Mouse (Mus musculus) embryonic facial prominence, embryonic 14.5 days (tissue): ENCODE measurements around the gene Ephb2. TPM values are rescaled to one million over a fixed set of nuclear protein-coding genes. Genes with fewer than 3 reads are reported as not detected.
A peak's percentile ranks its signal among the peaks of the same experiment; 100 is the strongest.

Experiments used
- ATAC-seq: fragments of 200-750 bp; cut with Nextera tagmentation; 2 replicates; pipeline ENCODE4 v1.8.0; 2017; ENCODE audit warnings: low read depth, moderate number of reproducible peaks, moderate TSS enrichment
- DNase-seq: peaks from one replicate; pipeline ENCODE4 v3.0.0-alpha.2; 2015; ENCODE audit warnings: low spot score
- H3K27ac ChIP-seq: fragments of 300-500 bp; sonication (generic); replicated peaks from 2 replicates; pipeline ENCODE4 v1.5.1; 2014; ENCODE audit warnings: low read depth, mild to moderate bottlenecking, low read length, moderate library complexity
- H3K27me3 ChIP-seq: fragments of 300-500 bp; sonication (generic); replicated peaks from 2 replicates; pipeline ENCODE4 v1.6.1; 2014; ENCODE audit warnings: low read length; ENCODE audit not compliant: control insufficient read depth, insufficient read depth
- H3K36me3 ChIP-seq: fragments of 300-500 bp; sonication (generic); 2 replicates; pipeline ENCODE4 v1.6.1; 2014; ENCODE audit warnings: low read length, mixed read lengths; ENCODE audit not compliant: control insufficient read depth, insufficient read depth
- H3K4me1 ChIP-seq: fragments of 300-500 bp; sonication (generic); 2 replicates; pipeline ENCODE4 v1.6.1; 2014; ENCODE audit warnings: antibody characterized with exemption, low read length; ENCODE audit not compliant: control insufficient read depth, insufficient read depth
- H3K4me2 ChIP-seq: fragments of 300-500 bp; sonication (generic); 2 replicates; pipeline ENCODE4 v1.6.1; 2014; ENCODE audit warnings: low read depth, mild to moderate bottlenecking, low read length, moderate library complexity, mixed read lengths
- H3K4me3 ChIP-seq: fragments of 300-500 bp; sonication (generic); 2 replicates; pipeline ENCODE4 v1.5.1; 2014; ENCODE audit warnings: low read depth, mild to moderate bottlenecking, low read length
- H3K9ac ChIP-seq: fragments of 300-500 bp; sonication (generic); 2 replicates; pipeline ENCODE4 v1.6.1; 2014; ENCODE audit warnings: low read depth, mild to moderate bottlenecking, low read length, moderate library complexity, mixed read lengths
- H3K9me3 ChIP-seq: fragments of 300-500 bp; sonication (generic); 2 replicates; pipeline ENCODE4 v1.6.1; 2016; ENCODE audit warnings: low read length; ENCODE audit not compliant: control insufficient read depth
- WGBS: fragments of 180-500 bp; shearing (Covaris S2); extraction: QIAGEN DNeasy Blood & Tissue Kit; methylation state at CpG from one replicate; pipeline ENCODE4 v1.1.7; 2014; 5-methylcytosine and 5-hydroxymethylcytosine counted together
- polyA plus RNA-seq: library from polyadenylated mRNA; unstranded; fragments of >200 nt; fragmentation: Nextera tagmentation; extraction: Ambion mirVana; gene quantifications from 2 replicates; pipeline ENCODE4 v1.2.1, GENCODE M21; 2014

Gene Ephb2
- polyA plus RNA-seq, 1 experiment from 2014 or later = 14.9 TPM

- H3K27ac ChIP-seq = no peak overlapping the region
- no peak overlapping the region for H3K9ac ChIP-seq
- H3K27me3 ChIP-seq = no peaks in the 10 kb centered on the region
- no peak for DNase-seq
- no peak overlapping the region for H3K4me2 ChIP-seq
- H3K9me3 ChIP-seq = no peaks in the 10 kb centered on the region
- no peak for ATAC-seq
- 38% methylated on average over 11 of the region's 11 CpGs for WGBS
- H3K36me3 ChIP-seq = peaks cover 6% of the 10 kb centered on the region; the same call in 1 of the 2 replicates
- no peak overlapping the region for H3K4me3 ChIP-seq
- H3K4me1 ChIP-seq = peaks cover 25% of the 10 kb centered on the region
Observed at GRCm38 (mm10) chr4:136760882-136761281, 74.9 kb downstream of the Ephb2 start.

DNA sequence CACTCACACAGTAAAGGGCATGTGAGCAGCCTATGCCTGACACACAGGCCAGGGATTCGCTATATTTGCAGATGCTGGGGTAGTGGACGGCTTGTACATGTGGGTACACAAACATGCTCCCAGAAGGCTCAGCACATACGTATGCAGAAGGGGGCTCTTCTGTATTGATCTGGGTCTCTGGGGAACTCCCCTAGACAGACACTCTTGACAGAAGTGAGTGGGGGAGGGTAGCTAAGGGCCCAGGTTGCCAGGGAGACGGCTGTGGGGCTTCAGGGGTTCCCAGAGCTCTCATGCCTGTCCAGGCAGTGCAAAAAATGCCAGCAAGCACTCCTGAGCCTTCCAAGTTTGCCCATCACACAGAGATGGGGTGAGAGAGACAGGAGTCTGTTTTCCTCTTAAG is 78.7 kb downstream of the Ephb2 start:
- DNase-seq (no peak), ATAC-seq (no peak)
- Histone ChIP-seq H3K9ac (no peak overlapping the region), H3K4me1 (peaks cover 34% of the 10 kb centered on the region), H3K4me2 (no peak overlapping the region), H3K27me3 (no peaks in the 10 kb centered on the region), H3K27ac (no peak overlapping the region), H3K36me3 (peaks cover 6% of the 10 kb centered on the region; the same call in 1 of the 2 replicates), H3K9me3 (no peaks in the 10 kb centered on the region), H3K4me3 (no peak overlapping the region)
- 58% methylated on average over 4 of the region's 4 CpGs for WGBS

DNA sequence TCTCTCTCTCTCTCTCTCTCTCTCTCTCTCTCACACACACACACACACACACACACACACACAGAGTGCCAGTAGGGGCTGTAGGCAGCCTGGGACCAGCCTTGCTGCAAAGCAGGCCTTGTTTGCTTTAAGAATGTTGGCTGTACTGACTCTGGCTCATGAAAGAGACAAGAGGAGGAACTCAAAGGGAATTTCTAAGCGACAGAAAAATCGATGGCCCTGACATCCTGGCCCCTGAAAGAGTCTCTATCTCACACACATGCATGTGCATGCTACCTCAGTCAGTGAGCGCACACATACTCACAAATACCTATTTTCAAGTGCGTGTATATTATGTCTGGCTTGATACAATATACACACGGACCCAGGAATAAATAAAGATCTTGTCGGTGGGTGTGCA is 79.3 kb downstream of the Ephb2 start:
- ATAC-seq = no peak
- Histone ChIP-seq H3K9ac (no peak overlapping the region), H3K9me3 (no peaks in the 10 kb centered on the region), H3K36me3 (peaks cover 6% of the 10 kb centered on the region; the same call in 1 of the 2 replicates), H3K4me2 (no peak overlapping the region), H3K4me1 (peaks cover 30% of the 10 kb centered on the region), H3K27ac (no peak overlapping the region), H3K4me3 (no peak overlapping the region), H3K27me3 (no peaks in the 10 kb centered on the region)
- DNase-seq = no peak
- 47% methylated on average over 6 of the region's 6 CpGs for WGBS

DNA sequence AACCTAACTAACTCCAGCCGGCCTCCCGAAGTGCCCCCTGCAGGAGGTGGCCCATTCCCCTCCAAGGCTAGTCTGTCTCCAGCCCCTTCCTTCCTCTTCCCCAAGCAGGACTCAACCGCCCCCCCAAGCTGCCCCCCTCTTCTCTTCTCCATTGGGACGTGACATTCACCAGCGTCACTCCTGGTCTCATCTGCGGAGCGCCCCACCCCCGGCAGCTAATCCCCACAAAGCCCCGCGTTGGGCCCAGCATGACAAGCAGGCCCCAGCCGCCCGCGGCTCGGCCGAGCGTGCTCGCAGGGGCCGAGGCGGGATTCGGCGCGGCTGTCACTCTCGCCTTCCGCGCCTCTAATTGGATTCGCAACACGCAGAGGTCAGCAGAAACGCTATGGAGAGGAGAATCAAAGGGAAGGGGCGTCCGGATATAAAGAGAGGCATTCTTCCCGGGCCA is 80.4 kb downstream of the Ephb2 start:
- DNase-seq (peak; percentile 89), ATAC-seq (peak; percentile 70)
- Histone ChIP-seq H3K36me3 (peaks cover 6% of the 10 kb centered on the region; the same call in 1 of the 2 replicates), H3K9ac (peak overlapping the region; percentile 65), H3K4me1 (peaks cover 39% of the 10 kb centered on the region), H3K27ac (peak overlapping the region; percentile 72), H3K4me2 (peak overlapping the region; percentile 59), H3K4me3 (peak overlapping the region; percentile 32), H3K9me3 (no peaks in the 10 kb centered on the region), H3K27me3 (no peaks in the 10 kb centered on the region)
- WGBS = 2% methylated on average over 31 of the region's 31 CpGs

GRCm38 (mm10) chr4:136754256-136754655 is 81.5 kb downstream of the Ephb2 start:
- H3K9me3 ChIP-seq = no peaks in the 10 kb centered on the region
- peaks cover 50% of the 10 kb centered on the region for H3K4me1 ChIP-seq
- DNase-seq (peak; percentile 43), ATAC-seq (peak; percentile 21; the same call in 1 of the 2 replicates)
- no peak overlapping the region for H3K9ac ChIP-seq
- H3K4me2 ChIP-seq = no peak overlapping the region
- H3K27ac ChIP-seq = no peak overlapping the region
- H3K36me3 ChIP-seq = peaks cover 2% of the 10 kb centered on the region; the same call in 1 of the 2 replicates
- 71% methylated on average over 8 of the region's 8 CpGs for WGBS
- no peak overlapping the region for H3K4me3 ChIP-seq
- H3K27me3 ChIP-seq = no peaks in the 10 kb centered on the region

- H3K9me3 ChIP-seq = no peaks in the 10 kb centered on the region
- no peak overlapping the region for H3K4me3 ChIP-seq
- no peak overlapping the region for H3K9ac ChIP-seq
- H3K4me2 ChIP-seq = no peak overlapping the region
- no peaks in the 10 kb centered on the region for H3K36me3 ChIP-seq
- WGBS = 33% methylated on average over 4 of the region's 4 CpGs
- H3K4me1 ChIP-seq = peaks cover 46% of the 10 kb centered on the region
- no peaks in the 10 kb centered on the region for H3K27me3 ChIP-seq
- no peak overlapping the region for H3K27ac ChIP-seq
- ATAC-seq = no peak
- no peak for DNase-seq
Observed at GRCm38 (mm10) chr4:136751355-136752020, 84.3 kb downstream of the Ephb2 start.

DNA sequence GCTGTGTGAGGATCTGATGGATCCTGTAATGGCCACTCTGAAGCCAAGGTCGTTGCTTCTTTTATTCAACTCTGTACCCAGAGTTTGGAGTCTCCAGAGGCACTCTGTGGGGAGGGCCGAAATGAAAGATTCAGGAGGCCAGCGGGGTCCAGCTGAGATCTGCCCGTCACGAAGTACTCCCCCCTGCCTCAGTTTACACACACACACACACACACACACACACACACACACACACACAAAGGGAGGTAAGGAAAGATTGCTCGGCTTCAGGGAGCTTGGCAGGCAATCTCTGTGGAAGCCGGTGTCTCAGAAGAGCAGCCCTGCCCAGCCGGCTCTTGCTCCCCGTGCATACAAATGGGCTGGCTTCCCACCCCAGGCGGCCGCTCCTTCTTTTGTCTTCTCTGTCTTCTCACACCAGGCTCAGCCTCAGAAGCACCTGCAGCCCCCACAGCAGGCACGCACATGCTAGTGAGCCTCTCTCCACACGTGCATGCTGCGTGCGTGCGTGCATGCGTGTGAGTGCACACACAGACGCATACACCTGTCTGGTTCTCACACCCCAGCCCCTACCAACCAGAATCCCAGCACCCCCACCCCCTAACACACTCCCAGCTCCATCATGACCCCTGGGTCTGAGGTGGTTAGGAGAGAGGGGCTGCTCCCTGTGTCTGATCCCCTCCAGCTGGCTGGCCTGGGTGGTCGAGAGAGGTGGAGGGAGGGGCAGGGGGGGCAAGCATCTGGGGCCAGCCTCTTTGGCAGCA is 85.0 kb downstream of the Ephb2 start:
- H3K27ac ChIP-seq = no peak overlapping the region

GRCm38 (mm10) chr4:136749851-136750577 is 85.8 kb downstream of the Ephb2 start:
- Histone ChIP-seq H3K27ac (peak overlapping the region; percentile 41; the same call in 1 of the 2 replicates), H3K4me2 (no peak overlapping the region), H3K36me3 (no peaks in the 10 kb centered on the region), H3K4me1 (peaks cover 33% of the 10 kb centered on the region), H3K27me3 (no peaks in the 10 kb centered on the region), H3K9me3 (no peaks in the 10 kb centered on the region), H3K9ac (0 out of 2 replicates have a peak overlapping the region, but pooled peaks have one; percentile 39), H3K4me3 (no peak overlapping the region)
- WGBS = 24% methylated on average over 18 of the region's 19 CpGs
- ATAC-seq (peak; percentile 48), DNase-seq (peak; percentile 63)

More for the DNA sequence above, 85.0 kb downstream of the Ephb2 start:
- H3K27me3 ChIP-seq = no peaks in the 10 kb centered on the region
- peaks cover 40% of the 10 kb centered on the region for H3K4me1 ChIP-seq
- H3K4me3 ChIP-seq = no peak overlapping the region
- DNase-seq = peak; percentile 73
- ATAC-seq = peak; percentile 19; the same call in 1 of the 2 replicates
- H3K9me3 ChIP-seq = no peaks in the 10 kb centered on the region
- H3K36me3 ChIP-seq = no peaks in the 10 kb centered on the region
- no peak overlapping the region for H3K4me2 ChIP-seq
- peak overlapping the region; percentile 7; the same call in 1 of the 2 replicates for H3K9ac ChIP-seq
- WGBS = 16% methylated on average over 17 of the region's 19 CpGs
